Mouse (Mus musculus): Measurements from ENCODE around the gene Copz1.

The Copz1 gene

GRCm38 (mm10) chr15:103250195-103250740 is 22.2 kb upstream of the Copz1 start:
- in situ Hi-C loops (cut with MboI; ENCODE audit: unreplicated experiment in 2 of 2), result no loop called here

GRCm38 (mm10) chr15:103251595-103251994 is 20.9 kb upstream of the Copz1 start:
- in situ Hi-C loops (cut with MboI; ENCODE audit: unreplicated experiment in 2 of 2), result no loop called here

DNA sequence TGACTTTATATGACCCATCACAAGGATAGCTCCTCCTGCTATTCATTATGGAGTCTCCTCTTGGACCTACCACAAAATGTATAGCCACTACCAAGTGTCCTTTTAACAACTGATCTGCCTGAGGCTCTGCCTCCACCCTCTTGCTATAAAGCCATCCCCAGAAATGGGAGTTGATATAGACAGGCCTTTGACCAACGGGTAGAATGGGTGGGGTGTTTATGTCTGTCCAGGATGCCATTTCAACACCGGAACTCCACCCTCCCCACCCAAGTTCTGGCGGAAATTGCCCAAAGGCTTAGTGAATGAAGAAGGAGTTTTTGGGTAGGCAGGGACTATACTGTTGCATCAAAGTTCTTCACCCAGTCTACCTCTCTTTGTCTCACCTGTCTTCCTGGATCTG is 19.9 kb upstream of the Copz1 start:
- in situ Hi-C loops (cut with MboI; ENCODE audit: unreplicated experiment in 2 of 2), result no loop called here

GRCm38 (mm10) chr15:103253352-103253751 is 19.2 kb upstream of the Copz1 start:
- in situ Hi-C loops (cut with MboI; ENCODE audit: unreplicated experiment in 2 of 2), result no loop called here

- in situ Hi-C loops (cut with MboI; ENCODE audit: unreplicated experiment in 2 of 2), result no loop called here
Observed at GRCm38 (mm10) chr15:103255169-103255568, 17.3 kb upstream of the Copz1 start.

DNA sequence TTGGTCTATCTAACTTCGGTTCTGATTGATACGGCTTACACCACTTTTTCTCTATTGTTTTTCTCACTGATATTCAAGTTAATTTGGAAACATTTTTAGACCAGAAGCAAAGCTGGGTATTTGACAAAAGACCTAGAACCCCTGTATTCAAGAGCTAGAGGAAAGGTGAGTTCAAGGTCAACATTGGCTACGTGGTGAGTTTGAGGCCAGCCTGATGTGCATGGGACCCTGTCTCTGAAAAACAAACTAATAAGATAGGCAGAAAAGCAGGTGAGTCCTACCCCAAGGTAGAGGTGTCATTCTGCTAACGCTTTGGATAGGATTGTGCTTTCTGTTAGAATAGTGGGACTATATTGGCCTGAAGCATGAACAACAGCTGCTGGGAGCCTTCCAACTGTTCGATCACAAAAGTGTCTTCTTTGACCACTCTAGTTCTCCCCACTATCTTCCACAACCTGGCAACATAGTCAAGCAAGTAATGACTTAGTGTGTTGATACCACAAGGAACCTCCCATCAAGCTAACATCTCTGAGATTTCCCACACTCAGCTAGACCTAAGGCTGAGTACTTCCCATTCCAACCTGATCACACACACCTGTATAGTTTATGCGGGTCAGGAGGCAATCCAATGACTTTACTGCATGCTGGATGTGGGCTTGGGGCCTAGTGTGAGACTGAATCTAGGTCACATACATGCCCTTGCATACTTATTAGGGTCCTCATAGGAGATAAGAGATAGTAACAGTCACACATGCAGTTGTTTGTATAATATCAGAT is 16.1 kb upstream of the Copz1 start:
- in situ Hi-C loops (cut with MboI; ENCODE audit: unreplicated experiment in 2 of 2), result no loop called here

- in situ Hi-C loops (cut with MboI; ENCODE audit: unreplicated experiment in 2 of 2), result no loop called here
Observed at GRCm38 (mm10) chr15:103257790-103258728, 14.5 kb upstream of the Copz1 start, which contains the start of gene Nfe2. Nfe2 (minus strand) TSS chr15:103258403.

DNA sequence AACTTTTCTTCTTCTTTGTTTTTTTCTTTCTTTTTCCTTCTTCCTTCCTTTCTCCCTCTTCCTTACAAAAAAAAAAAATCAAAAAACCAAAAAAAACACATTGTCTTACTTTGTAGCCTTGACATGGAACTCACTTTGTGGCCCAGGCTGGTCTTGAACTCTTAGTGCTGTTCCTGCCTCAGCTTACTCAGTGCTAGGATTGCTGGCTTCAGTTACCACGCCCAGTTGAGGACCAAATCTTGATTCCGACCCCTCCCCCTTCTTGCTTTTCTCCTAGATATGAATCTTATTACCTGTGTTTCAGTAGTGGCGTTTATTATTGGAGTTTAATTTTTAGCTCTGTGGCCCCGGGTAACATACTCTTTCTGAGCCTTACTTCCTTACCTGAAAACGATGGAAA is 13.4 kb upstream of the Copz1 start:
- in situ Hi-C loops (cut with MboI; ENCODE audit: unreplicated experiment in 2 of 2), result no loop called here

DNA sequence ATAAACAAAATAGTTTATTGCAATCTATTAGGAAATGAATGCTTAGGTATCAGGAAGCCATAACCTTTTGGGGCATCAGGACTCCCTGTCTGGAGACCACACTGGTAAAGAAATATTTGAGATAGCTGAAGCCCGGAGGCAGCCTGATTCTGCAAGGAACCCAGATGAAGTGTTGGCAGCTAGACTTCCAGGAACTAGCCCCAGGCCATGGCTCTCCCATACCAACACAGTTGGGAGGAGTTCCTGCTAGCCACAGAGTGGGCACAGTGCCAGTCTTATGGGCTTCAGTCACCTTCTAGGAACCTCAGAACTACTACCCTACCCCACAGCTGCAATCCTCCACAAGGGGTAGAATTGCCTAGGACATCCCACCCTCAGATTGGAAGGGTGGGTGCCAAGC is 12.5 kb upstream of the Copz1 start:
- in situ Hi-C loops (cut with MboI; ENCODE audit: unreplicated experiment in 2 of 2), result no loop called here

GRCm38 (mm10) chr15:103264794-103265193 is 7.7 kb upstream of the Copz1 start:
- in situ Hi-C loops (cut with MboI; ENCODE audit: unreplicated experiment in 2 of 2), result no loop called here

GRCm38 (mm10) chr15:103268903-103269302 is 3.6 kb upstream of the Copz1 start:
- in situ Hi-C loops (cut with MboI; ENCODE audit: unreplicated experiment in 2 of 2), result no loop called here

DNA sequence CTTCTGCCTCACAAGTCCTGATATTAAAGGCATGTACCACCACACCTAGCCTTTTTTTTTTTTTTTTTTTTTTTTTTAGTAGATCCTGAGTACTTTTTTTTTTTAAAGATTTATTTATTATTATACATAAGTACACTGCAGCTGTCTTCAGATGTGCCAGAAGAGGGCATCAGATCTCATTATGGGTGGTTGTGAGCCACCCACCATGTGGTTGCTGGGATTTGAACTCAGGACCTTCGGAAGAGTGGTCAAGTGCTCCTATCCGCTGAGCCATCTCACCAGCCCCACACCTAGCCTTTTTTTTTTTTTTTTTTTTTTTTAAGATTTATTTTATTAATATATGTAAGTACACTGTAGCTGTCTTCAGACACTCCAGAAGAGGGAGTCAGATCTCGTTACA is 3.4 kb downstream of the Copz1 start:
- in situ Hi-C loops (cut with MboI; ENCODE audit: unreplicated experiment in 2 of 2), result loop anchor here in 1 of 2 experiments (5.0 kb wide), 1 partner anchor 74 kb away; no protein-coding TSS in a partner anchor

DNA sequence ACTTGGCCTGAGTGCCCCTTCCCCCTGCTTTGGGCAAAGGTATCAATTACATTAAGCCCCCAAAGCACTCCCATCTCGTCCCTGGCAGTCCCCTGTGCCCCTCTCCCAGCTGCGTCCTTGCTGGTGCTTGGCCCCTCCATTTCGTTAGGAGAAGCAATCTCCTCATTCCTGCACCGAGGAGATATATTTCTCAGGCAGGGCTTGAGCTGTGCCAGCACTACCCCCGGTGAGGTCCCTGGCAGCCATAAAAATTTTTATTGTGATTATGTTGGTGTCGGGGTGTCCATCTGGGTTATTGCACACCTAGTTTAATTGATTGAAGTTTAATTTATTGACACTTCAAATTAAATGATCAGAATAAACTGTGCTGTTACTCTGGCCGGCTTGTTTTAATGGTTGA is 5.4 kb downstream of the Copz1 start:
- in situ Hi-C loops (cut with MboI; ENCODE audit: unreplicated experiment in 2 of 2), result loop anchor here in 1 of 2 experiments (5.0 kb wide), 1 partner anchor 76 kb away; no protein-coding TSS in a partner anchor

- in situ Hi-C loops (cut with MboI; ENCODE audit: unreplicated experiment in 2 of 2), result loop anchor here (5.0 kb wide), 4 partner anchors 32 to 77 kb away; partner anchors contain the start of gene Zfp385a (in 1 of the 2)
Observed at GRCm38 (mm10) chr15:103279750-103280149, 7.2 kb downstream of the Copz1 start.

GRCm38 (mm10) chr15:103280817-103281464 is 8.4 kb downstream of the Copz1 start:
- in situ Hi-C loops (cut with MboI; ENCODE audit: unreplicated experiment in 2 of 2), result loop anchor here (5.0 kb wide), 3 partner anchors 34 to 61 kb away; partner anchors contain the start of gene Zfp385a (in 1 of the 2)

GRCm38 (mm10) chr15:103281465-103282205 is 9.1 kb downstream of the Copz1 start:
- in situ Hi-C loops (cut with MboI; ENCODE audit: unreplicated experiment in 2 of 2), result loop anchor here (5.0 kb wide), 3 partner anchors 34 to 61 kb away; partner anchors contain the start of gene Zfp385a (in 1 of the 2)

GRCm38 (mm10) chr15:103284066-103284465 is 11.6 kb downstream of the Copz1 start:
- in situ Hi-C loops (cut with MboI; ENCODE audit: unreplicated experiment in 2 of 2), result loop anchor here (5.0 kb wide), 3 partner anchors 33 to 58 kb away; partner anchors contain the start of gene Zfp385a (in 1 of the 2)

- in situ Hi-C loops (cut with MboI; ENCODE audit: unreplicated experiment in 2 of 2), result loop anchor here (5.0 kb wide), 3 partner anchors 33 to 58 kb away; partner anchors contain the start of gene Zfp385a (in 1 of the 2)
Observed at GRCm38 (mm10) chr15:103284647-103285046, 12.1 kb downstream of the Copz1 start.

DNA sequence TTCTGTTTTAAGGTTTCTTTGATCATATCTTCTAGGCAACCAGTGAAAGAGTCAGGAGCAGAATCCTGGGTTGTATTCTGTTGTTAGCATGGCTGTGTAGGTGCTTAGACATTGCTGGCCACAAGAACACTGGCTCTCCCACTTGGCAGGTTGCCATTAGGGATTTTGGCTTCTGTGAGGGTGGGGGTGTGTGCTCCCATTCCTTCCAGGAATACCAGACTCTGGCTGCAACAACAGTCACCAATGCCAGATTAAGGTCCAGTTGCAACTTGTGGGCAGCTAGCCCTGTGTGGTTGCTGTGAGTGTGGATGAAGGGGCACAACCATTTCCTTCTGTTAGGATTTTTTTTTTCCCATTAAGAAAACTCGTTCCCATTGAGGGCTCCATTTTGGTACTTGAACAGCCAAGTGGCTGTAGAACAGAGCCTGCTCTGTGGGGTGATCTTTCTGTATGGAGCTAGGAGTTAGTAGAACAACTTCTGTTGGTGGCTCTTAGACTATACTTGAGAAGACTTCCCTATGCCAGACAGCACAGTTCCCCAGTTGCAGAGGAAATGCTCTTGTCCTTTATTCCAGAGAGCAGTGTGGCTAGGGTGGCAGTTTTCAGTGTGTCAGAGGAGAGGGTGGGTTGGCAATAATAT is 13.4 kb downstream of the Copz1 start:
- in situ Hi-C loops (cut with MboI; ENCODE audit: unreplicated experiment in 2 of 2), result no loop called here

Data from v-Abl transformed pro-B cells (cell line).